Mouse (Mus musculus): ENCODE data around the gene E030018B13Rik. TPM values are rescaled to one million over a fixed set of nuclear protein-coding genes. Genes with fewer than 3 reads are reported as not detected.

Gene E030018B13Rik
- total and polyA plus RNA-seq, 3 experiments: 0.07 TPM; not detected in 2

DNA sequence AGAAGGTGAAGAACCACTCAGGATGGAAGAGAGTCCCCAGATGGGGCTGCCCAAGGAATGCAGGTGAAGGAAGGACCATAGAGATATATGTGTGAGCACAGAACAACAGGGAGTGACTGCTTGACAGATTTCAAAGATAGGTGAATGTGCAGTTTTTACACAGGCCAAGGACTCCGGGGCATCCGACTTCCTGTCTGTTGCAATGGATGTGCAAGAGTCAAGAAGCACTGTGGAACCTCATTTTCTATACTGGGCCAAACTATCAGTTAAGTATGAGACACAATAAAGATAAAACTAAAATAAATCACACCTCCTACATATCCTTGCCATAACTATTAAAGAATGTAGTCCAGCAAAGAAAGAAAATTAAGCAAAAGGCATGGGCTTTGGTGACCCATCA lies 40.0 kb upstream of the E030018B13Rik start (continued):
- TF ChIP-seq TCF12 (IDR thresholded peaks at IDR 0.05; ENCODE audit: low read depth, low read length) (peak; percentile 63; the same call in 1 of the 2 replicates), MYC (IDR thresholded peaks at IDR 0.05; ENCODE audit: low read depth, low read length) (no peak), MAFK (IDR thresholded peaks at IDR 0.05; ENCODE audit: borderline replicate concordance, low read depth, low read length) (no peak; the same call in 1 of the 2 replicates), HCFC1 (IDR thresholded peaks at IDR 0.05; ENCODE audit: low read depth, low read length) (no peak)

- Histone ChIP-seq H3K9me3 (replicated peaks; ENCODE audit: insufficient read depth, low read length) (no peaks in the 10 kb centered on the region), H3K79me2 (ENCODE audit: control insufficient read depth, insufficient read depth, low read length, poor library complexity) (no peaks in the 10 kb centered on the region), H3K4me1 (ENCODE audit: control insufficient read depth in 1 of 2, insufficient read depth in 2 of 2, low read length in 2 of 2) (peaks cover 16 to 25% of the 10 kb centered on the region in 2 experiments; a peak in 3 of 4 replicates), H3K4me3 (ENCODE audit: control insufficient read depth in 1 of 2, insufficient read depth in 1 of 2, low read depth in 2 of 2, low read length in 2 of 2) (no peak overlapping the region), H3K27ac (ENCODE audit: control insufficient read depth, low read depth, low read length) (no peak overlapping the region), H3K36me3 (ENCODE audit: control insufficient read depth in 1 of 2, insufficient read depth in 2 of 2, low read length in 2 of 2) (peaks cover 0 to 17% of the 10 kb centered on the region in 2 experiments; a peak in 2 of 4 replicates), H3K9ac (ENCODE audit: control insufficient read depth, low read depth, low read length, poor library complexity, severe bottlenecking) (no peak overlapping the region), H3K27me3 (ENCODE audit: control insufficient read depth in 1 of 2, insufficient read depth in 2 of 2, low read length in 2 of 2) (no peaks in the 10 kb centered on the region)
- DNase-seq (ENCODE audit: low read depth, low spot score): no peak
- TF ChIP-seq RAD21 (IDR thresholded peaks at IDR 0.05; ENCODE audit: low read depth, low read length): no peak
- TF ChIP-seq MAFK (IDR thresholded peaks at IDR 0.05; ENCODE audit: borderline replicate concordance, low read depth, low read length): no peak
Observed at GRCm38 (mm10) chr7:63877610-63878009, 39.0 kb upstream of the E030018B13Rik start.

DNA sequence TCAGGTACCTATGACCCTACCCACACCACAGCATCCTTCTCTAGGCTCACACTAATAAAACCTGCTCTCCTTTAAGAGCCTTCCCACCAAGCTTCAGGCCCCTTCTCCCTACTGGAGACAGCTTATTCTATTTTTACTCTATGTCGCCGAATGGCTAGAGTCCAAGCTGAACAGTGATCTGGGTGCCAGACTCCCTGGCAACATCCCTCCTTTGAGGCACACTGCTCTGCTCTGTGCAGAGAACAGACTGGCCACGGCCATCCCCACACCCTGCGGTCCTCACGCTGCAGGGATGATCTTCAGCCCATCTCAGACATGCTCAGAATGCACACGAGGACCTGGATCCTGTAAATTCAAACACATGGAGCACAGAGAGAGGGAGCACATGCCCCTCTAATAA lies 37.1 kb upstream of the E030018B13Rik start:
- Histone ChIP-seq H3K79me2 (ENCODE audit: control insufficient read depth, insufficient read depth, low read length, poor library complexity) (no peaks in the 10 kb centered on the region), H3K4me3 (ENCODE audit: control insufficient read depth in 1 of 2, insufficient read depth in 1 of 2, low read depth in 2 of 2, low read length in 2 of 2) (no peak overlapping the region), H3K4me1 (ENCODE audit: control insufficient read depth in 1 of 2, insufficient read depth in 2 of 2, low read length in 2 of 2) (peaks cover 16 to 25% of the 10 kb centered on the region in 2 experiments; a peak in 3 of 4 replicates)

DNA sequence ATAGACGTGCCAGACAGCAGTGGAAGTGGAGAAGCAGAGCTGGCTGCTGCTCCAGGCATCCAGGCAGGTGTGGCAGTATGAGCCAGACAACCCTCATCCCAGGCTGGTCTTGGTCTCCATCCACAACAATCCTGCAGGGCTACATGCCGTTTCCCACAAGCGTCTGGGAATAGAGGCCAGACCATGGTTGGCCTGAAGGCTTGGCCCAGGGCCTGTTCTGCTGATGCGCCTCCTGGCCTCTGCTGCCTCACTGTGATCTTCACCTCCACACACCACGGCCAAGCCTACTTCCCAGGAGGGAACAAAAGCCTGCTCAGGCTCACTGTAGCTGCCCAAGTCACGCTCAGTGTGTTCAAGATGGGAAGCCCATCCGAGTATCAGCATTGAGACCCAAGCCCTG lies 33.9 kb upstream of the E030018B13Rik start:
- no peak for TF ChIP-seq MYC (IDR thresholded peaks at IDR 0.05; ENCODE audit: low read depth, low read length)
- no peak for TF ChIP-seq NRF1 (IDR thresholded peaks at IDR 0.05; ENCODE audit: insufficient read depth, low read depth, low read length, poor library complexity, severe bottlenecking)
- no peak for TF ChIP-seq GABPA (IDR thresholded peaks at IDR 0.05; ENCODE audit: low read depth, low read length)
- TF ChIP-seq ZNF384 (IDR thresholded peaks at IDR 0.05; ENCODE audit: low read depth, low read length): no peak
- TF ChIP-seq CHD1 (IDR thresholded peaks at IDR 0.05; ENCODE audit: low read depth, low read length): no peak
- no peak for TF ChIP-seq ZMIZ1 (IDR thresholded peaks at IDR 0.05; ENCODE audit: low read depth, low read length)
- TF ChIP-seq MAX (IDR thresholded peaks at IDR 0.05; ENCODE audit: low read length): no peak
- Histone ChIP-seq H3K4me3 (ENCODE audit: control insufficient read depth in 1 of 2, insufficient read depth in 1 of 2, low read depth in 2 of 2, low read length in 2 of 2) (no peak overlapping the region), H3K79me2 (ENCODE audit: control insufficient read depth, insufficient read depth, low read length, poor library complexity) (no peaks in the 10 kb centered on the region), H3K36me3 (ENCODE audit: control insufficient read depth in 1 of 2, insufficient read depth in 2 of 2, low read length in 2 of 2) (no peaks in the 10 kb centered on the region), H3K27ac (ENCODE audit: control insufficient read depth, low read depth, low read length) (no peak overlapping the region), H3K27me3 (ENCODE audit: control insufficient read depth in 1 of 2, insufficient read depth in 2 of 2, low read length in 2 of 2) (no peaks in the 10 kb centered on the region), H3K4me1 (ENCODE audit: control insufficient read depth in 1 of 2, insufficient read depth in 2 of 2, low read length in 2 of 2) (peaks cover 0 to under 1% of the 10 kb centered on the region in 2 experiments; a peak in 2 of 4 replicates), H3K9me3 (replicated peaks; ENCODE audit: insufficient read depth, low read length) (no peaks in the 10 kb centered on the region), H3K9ac (ENCODE audit: control insufficient read depth, low read depth, low read length, poor library complexity, severe bottlenecking) (no peak overlapping the region)
- no peak for DNase-seq (ENCODE audit: low read depth, low spot score)

More for the DNA sequence above, 37.1 kb upstream of the E030018B13Rik start:
- no peak for TF ChIP-seq NELFE (IDR thresholded peaks at IDR 0.05; ENCODE audit: low read depth, low read length)
- TF ChIP-seq GATA1 (IDR thresholded peaks at IDR 0.05; ENCODE audit: low read depth, low read length): no peak
- Histone ChIP-seq H3K36me3 (ENCODE audit: control insufficient read depth in 1 of 2, insufficient read depth in 2 of 2, low read length in 2 of 2) (peaks cover 0 to 17% of the 10 kb centered on the region in 2 experiments; a peak in 2 of 4 replicates), H3K27ac (ENCODE audit: control insufficient read depth, low read depth, low read length) (no peak overlapping the region), H3K27me3 (ENCODE audit: control insufficient read depth in 1 of 2, insufficient read depth in 2 of 2, low read length in 2 of 2) (no peaks in the 10 kb centered on the region), H3K9me3 (replicated peaks; ENCODE audit: insufficient read depth, low read length) (no peaks in the 10 kb centered on the region), H3K9ac (ENCODE audit: control insufficient read depth, low read depth, low read length, poor library complexity, severe bottlenecking) (no peak overlapping the region)
- DNase-seq (ENCODE audit: low read depth, low spot score): no peak

All from MEL (cell line).